9 mouse cellular contexts compared by ENCODE assay signal in genomic region chr2:49811871-49812363, GRCm38 (mm10). TPM values are rescaled to one million over a fixed set of nuclear protein-coding genes. Genes with fewer than 3 reads are reported as not detected.
DNase-seq lines count a peak whose midpoint lies in the region; ATAC-seq and TF ChIP-seq lines count a peak whose summit lies in the region.
"Had no signal": no experiment of that assay in that cellular context is flagged by ENCODE, and none has a peak within 500 bp of the region (broad histone marks: within the 10 kb centered on the region; RNA-seq: fewer than 3 reads in every experiment).

No protein-coding gene starts in this region.

- H3K9ac ChIP-seq in embryonic facial prominence, embryonic 13.5 days = no peak overlapping the region
- peak overlapping the region; percentile 1; the same call in 1 of the 2 replicates for H3K9ac ChIP-seq in CH12.LX (ENCODE audit: insufficient read depth, low read depth)
- H3K9ac ChIP-seq in stomach, embryonic 14.5 days (replicated peaks; ENCODE audit: low read depth, low read length) = no peak overlapping the region
- H3K9ac ChIP-seq: embryonic facial prominence, embryonic 12.5 days had no signal

- no peak for DNase-seq in embryonic facial prominence, embryonic 10.5 days (ENCODE audit: low spot score)
- no peak for DNase-seq in CH12.LX (ENCODE audit: extremely low read depth)
- peak; percentile 60 for DNase-seq in cerebellum, adult 9-11 months
- peak; percentile 34 to 52 for DNase-seq in kidney, postnatal 4 days
- no peak for DNase-seq in gastrocnemius, postnatal 36 days
- DNase-seq in T-cell, adult 2 months (ENCODE audit: low spot score) = no peak

- no peak for TF ChIP-seq RAD21 in CH12.LX (IDR thresholded peaks at IDR 0.05; ENCODE audit: low read depth, low read length)

- no peak for TF ChIP-seq POLR2A in CH12.LX (IDR thresholded peaks at IDR 0.05; ENCODE audit: low read depth, low read length)

- no peak for TF ChIP-seq CTCF in CH12.LX (conservative IDR thresholded peaks at IDR 0.05 in 1 of 2, IDR thresholded peaks at IDR 0.05 in 1 of 2; ENCODE audit: low read depth in 2 of 2, low read length in 2 of 2)

- H3K27ac ChIP-seq in embryonic facial prominence, embryonic 13.5 days = 0 out of 2 replicates have a peak overlapping the region, but pooled peaks have one; percentile 5
- no peak overlapping the region for H3K27ac ChIP-seq in embryonic facial prominence, embryonic 10.5 days (replicated peaks)
- no peak overlapping the region for H3K27ac ChIP-seq in CH12.LX (ENCODE audit: insufficient read depth, low read depth)
- H3K27ac ChIP-seq in stomach, embryonic 14.5 days (ENCODE audit: low read length) = peak overlapping the region; percentile 79
- H3K27ac ChIP-seq: embryonic facial prominence, embryonic 12.5 days had no signal

- H3K36me3 ChIP-seq in embryonic facial prominence, embryonic 13.5 days = no peaks in the 10 kb centered on the region
- no peaks in the 10 kb centered on the region for H3K36me3 ChIP-seq in embryonic facial prominence, embryonic 10.5 days (replicated peaks)
- H3K36me3 ChIP-seq in CH12.LX (replicated peaks in 1 of 2; ENCODE audit: control insufficient read depth in 1 of 2, insufficient read depth in 1 of 2, low read length in 1 of 2) = no peaks in the 10 kb centered on the region
- no peaks in the 10 kb centered on the region for H3K36me3 ChIP-seq in stomach, embryonic 14.5 days (ENCODE audit: control insufficient read depth, insufficient read depth, low read length)
- H3K36me3 ChIP-seq: embryonic facial prominence, embryonic 12.5 days had no signal

- WGBS in embryonic facial prominence, embryonic 13.5 days = 34% methylated on average over 4 of the region's 4 CpGs
- 31% methylated on average over 4 of the region's 4 CpGs for WGBS in embryonic facial prominence, embryonic 10.5 days
- WGBS in stomach, embryonic 14.5 days = 20% methylated on average over 4 of the region's 4 CpGs

- no peak overlapping the region for H3K4me2 ChIP-seq in embryonic facial prominence, embryonic 13.5 days
- no peak overlapping the region for H3K4me2 ChIP-seq in CH12.LX (ENCODE audit: insufficient read depth, low read depth, poor library complexity, severe bottlenecking)
- peak overlapping the region; percentile 19; the same call in 1 of the 2 replicates for H3K4me2 ChIP-seq in stomach, embryonic 14.5 days (replicated peaks; ENCODE audit: low read depth, low read length)
- H3K4me2 ChIP-seq: embryonic facial prominence, embryonic 12.5 days had no signal

- TF ChIP-seq EP300 in CH12.LX (IDR thresholded peaks at IDR 0.05; ENCODE audit: low read length) = no peak

- H3K79me2 ChIP-seq in CH12.LX (replicated peaks; ENCODE audit: control insufficient read depth, extremely low read depth, insufficient read depth, poor library complexity, severe bottlenecking) = no peaks in the 10 kb centered on the region

- ATAC-seq in embryonic facial prominence, embryonic 13.5 days (ENCODE audit: insufficient number of reproducible peaks, insufficient read depth, low FRiP score, low TSS enrichment, low read depth) = no peak
- no peak for ATAC-seq in stomach, embryonic 14.5 days (ENCODE audit: insufficient number of reproducible peaks, insufficient read depth, low FRiP score, low read depth)

- intact Hi-C loops in gastrocnemius, postnatal 36 days (cut with DNase I) = no loop called here

- peaks cover 15% of the 10 kb centered on the region for H3K4me1 ChIP-seq in embryonic facial prominence, embryonic 13.5 days
- H3K4me1 ChIP-seq in embryonic facial prominence, embryonic 10.5 days = peaks cover 18% of the 10 kb centered on the region
- 0 out of 4 replicates have a peak, but pooled peaks cover 0 to 3% of the 10 kb centered on the region in 2 experiments for H3K4me1 ChIP-seq in CH12.LX (ENCODE audit: control insufficient read depth in 1 of 2, insufficient read depth in 2 of 2)
- H3K4me1 ChIP-seq in stomach, embryonic 14.5 days (ENCODE audit: control insufficient read depth, insufficient read depth, low read length) = peaks cover 22% of the 10 kb centered on the region

- H3K9me3 ChIP-seq in embryonic facial prominence, embryonic 13.5 days = no peaks in the 10 kb centered on the region
- H3K9me3 ChIP-seq in embryonic facial prominence, embryonic 10.5 days = no peaks in the 10 kb centered on the region
- H3K9me3 ChIP-seq in CH12.LX (replicated peaks; ENCODE audit: low read length) = no peaks in the 10 kb centered on the region
- no peaks in the 10 kb centered on the region for H3K9me3 ChIP-seq in stomach, embryonic 14.5 days (ENCODE audit: control insufficient read depth, low read depth, low read length)
- H3K9me3 ChIP-seq: embryonic facial prominence, embryonic 12.5 days had no signal

- H3K27me3 ChIP-seq in embryonic facial prominence, embryonic 13.5 days = no peaks in the 10 kb centered on the region
- peaks cover 9% of the 10 kb centered on the region; the same call in 1 of the 2 replicates for H3K27me3 ChIP-seq in embryonic facial prominence, embryonic 10.5 days (replicated peaks; ENCODE audit: low read depth, poor library complexity, severe bottlenecking)
- no peaks in the 10 kb centered on the region for H3K27me3 ChIP-seq in CH12.LX (replicated peaks)
- H3K27me3 ChIP-seq in stomach, embryonic 14.5 days (ENCODE audit: control insufficient read depth, insufficient read depth, low read length) = no peaks in the 10 kb centered on the region
- H3K27me3 ChIP-seq: embryonic facial prominence, embryonic 12.5 days had no signal

- dilution Hi-C loops in CH12.LX (cut with MboI; ENCODE audit: extremely low pct_ligation_motif_present, extremely low pct_unique_long_range_greater_than_20kb, low sequenced_read_pairs) = no loop called here

- in situ Hi-C loops in CH12.LX (cut with MboI; ENCODE audit: low pct_ligation_motif_present, low pct_unique_long_range_greater_than_20kb, low sequenced_read_pairs) = no loop called here

- H3K4me3 ChIP-seq in embryonic facial prominence, embryonic 13.5 days = no peak overlapping the region
- H3K4me3 ChIP-seq in embryonic facial prominence, embryonic 10.5 days = no peak overlapping the region
- no peak overlapping the region for H3K4me3 ChIP-seq in CH12.LX (replicated peaks in 1 of 3; ENCODE audit: low read depth in 2 of 3, low read length in 2 of 3, poor library complexity in 1 of 3)
- H3K4me3 ChIP-seq in stomach, embryonic 14.5 days (ENCODE audit: low read depth, low read length) = no peak overlapping the region
- H3K4me3 ChIP-seq: embryonic facial prominence, embryonic 12.5 days had no signal

TF ChIP-seq in CH12.LX, 34 proteins besides CTCF, POLR2A, EP300 and RAD21:
- TF ChIP-seq POLR2AphosphoS2 (IDR thresholded peaks at IDR 0.05; ENCODE audit: low read depth, low read length) (no peak), HCFC1 (IDR thresholded peaks at IDR 0.05; ENCODE audit: low read depth, low read length) (no peak), JUN (IDR thresholded peaks at IDR 0.05; ENCODE audit: insufficient read depth, low read depth, low read length) (no peak), PAX5 (IDR thresholded peaks at IDR 0.05; ENCODE audit: low read length) (no peak), TBP (conservative IDR thresholded peaks at IDR 0.05; ENCODE audit: low read depth, low read length) (no peak), SIN3A (IDR thresholded peaks at IDR 0.05; ENCODE audit: low read length) (no peak), GABPA (IDR thresholded peaks at IDR 0.05; ENCODE audit: insufficient replicate concordance, low read depth, low read length) (no peak), MEF2A (IDR thresholded peaks at IDR 0.05; ENCODE audit: borderline replicate concordance, low read depth, low read length) (no peak), MAZ (IDR thresholded peaks at IDR 0.05; ENCODE audit: low read depth, low read length) (no peak)

RNA-seq across cellular contexts. Expression of gene Lypd6b, which starts 24.4 kb away (rescaled TPM):
- polyA plus RNA-seq in embryonic facial prominence, embryonic 13.5 days (2015; fragmentation: Nextera tagmentation; extraction: Ambion mirVana) = 7.9 and 8.5 TPM in 2 replicates
- polyA plus RNA-seq in embryonic facial prominence, embryonic 10.5 days (2016; fragmentation: Nextera tagmentation; extraction: Ambion mirVana) = 2.9 and 3.9 TPM in 2 replicates
- total RNA-seq in CH12.LX (2012; rRNA removed) (0.50 and 1.4 TPM in 2 replicates), CH12.LX (2014; rRNA removed) (0.09 and 0.15 TPM in 2 replicates)
- not detected in 2 replicates for polyA plus RNA-seq in CH12.LX (2012; ENCODE audit: insufficient read length, low read depth)
- 29.4 and 29.6 TPM in 2 replicates for polyA plus RNA-seq in stomach, embryonic 14.5 days (2014; fragmentation: Nextera tagmentation; extraction: Ambion mirVana)
- total RNA-seq in gastrocnemius, postnatal 36 days (2021) = not detected

Comparison
In these comparisons a context has a peak if more than half of its experiments do, and no peak if none do; other contexts are left out.
1. H3K27ac ChIP-seq: peak in embryonic facial prominence, embryonic 13.5 days (single experiment) and stomach, embryonic 14.5 days (single experiment); none in embryonic facial prominence, embryonic 10.5 days (single experiment) and CH12.LX (single experiment).
2. DNase-seq: peak in cerebellum, adult 9-11 months (single experiment) and kidney, postnatal 4 days (2 of 2); none in embryonic facial prominence, embryonic 10.5 days (single experiment), CH12.LX (single experiment), gastrocnemius, postnatal 36 days (0 of 2) and T-cell, adult 2 months (single experiment).